Mouse (Mus musculus) liver, adult 2 months (tissue): Measurements from ENCODE around the gene Fam155a. TPM values are rescaled to one million over a fixed set of nuclear protein-coding genes. Genes with fewer than 3 reads are reported as not detected.

Experiments
- DNase-seq: peaks from one replicate; pipeline ENCODE4 v3.0.0-alpha.2; 2011; ENCODE audit warnings: low read depth, low spot score; ENCODE audit errors: extremely low read depth
- H3K27ac ChIP-seq: fragments of 200-500 bp; replicated peaks from 2 replicates; pipeline ENCODE4 v1.5.1; 2012; ENCODE audit warnings: low read depth, mild to moderate bottlenecking, control low read depth, inconsistent platforms, low read length; ENCODE audit not compliant: insufficient read depth
- H3K27me3 ChIP-seq: fragments of 200-500 bp; 2 replicates; pipeline ENCODE4 v1.6.1; 2012; ENCODE audit warnings: mild to moderate bottlenecking, moderate library complexity, low read length, inconsistent platforms; ENCODE audit not compliant: control insufficient read depth, insufficient read depth
- H3K36me3 ChIP-seq: fragments of 200-500 bp; 2 replicates; pipeline ENCODE4 v1.6.1; 2012; ENCODE audit warnings: low read length, inconsistent platforms; ENCODE audit not compliant: control insufficient read depth, insufficient read depth
- H3K4me1 ChIP-seq: fragments of 200-500 bp; 2 replicates; pipeline ENCODE4 v1.6.1; 2011; ENCODE audit warnings: low read length; ENCODE audit not compliant: control insufficient read depth, insufficient read depth
- H3K4me3 ChIP-seq: fragments of 200-500 bp; 2 replicates; pipeline ENCODE4 v1.5.1; 2011; ENCODE audit warnings: low read depth, mild to moderate bottlenecking, control low read depth, low read length, moderate library complexity; ENCODE audit not compliant: insufficient read depth
- H3K79me2 ChIP-seq: fragments of 200-500 bp; 2 replicates; pipeline ENCODE4 v1.6.1; 2012; ENCODE audit warnings: inconsistent platforms, mild to moderate bottlenecking, low read length, moderate library complexity; ENCODE audit not compliant: control insufficient read depth, insufficient read depth
- H3K9ac ChIP-seq: fragments of 200-500 bp; 2 replicates; pipeline ENCODE4 v1.6.1; 2012; ENCODE audit warnings: low read depth, mild to moderate bottlenecking, control low read depth, inconsistent platforms, low read length
- CTCF ChIP-seq: fragments of 200-500 bp; IDR thresholded peaks from 2 replicates; pipeline ENCODE4 v1.5.1; 2011; ENCODE audit warnings: low read depth, low read length, control low read depth
- POLR2A ChIP-seq: fragments of 200-500 bp; IDR thresholded peaks from 2 replicates; pipeline ENCODE4 v1.6.1; 2011; ENCODE audit warnings: low read length, control low read depth; ENCODE audit not compliant: insufficient read depth; ENCODE audit errors: extremely low read depth
- WGBS: fragments of 180-500 bp; shearing (Covaris S2); methylation state at CpG from one replicate; pipeline ENCODE4 v1.1.7; 2018; 5-methylcytosine and 5-hydroxymethylcytosine counted together
- polyA plus RNA-seq: library from polyadenylated mRNA; depleted of rRNA; stranded (reverse); fragments of >200 nt; gene quantifications from 2 replicates; pipeline ENCODE4 v1.2.3, GENCODE M21; 2012
- total RNA-seq: library from RNA; depleted of rRNA; stranded (reverse); fragments of >200 nt; gene quantifications from 2 replicates; pipeline ENCODE4 v1.2.3, GENCODE M21; 2014

Fam155a gene
- total and polyA plus RNA-seq, 2 experiments, result 0.09 TPM; not detected in 1

- WGBS, result 73% methylated on average over 4 of the region's 4 CpGs
- H3K27ac ChIP-seq, result no peak overlapping the region
- TF ChIP-seq POLR2A, result no peak
- TF ChIP-seq CTCF, result no peak
- no peaks in the 10 kb centered on the region for H3K27me3 ChIP-seq
- H3K4me3 ChIP-seq, result no peak overlapping the region
- no peaks in the 10 kb centered on the region for H3K36me3 ChIP-seq
- no peaks in the 10 kb centered on the region for H3K4me1 ChIP-seq
- no peak for DNase-seq
- H3K9ac ChIP-seq, result no peak overlapping the region
- no peaks in the 10 kb centered on the region for H3K79me2 ChIP-seq
These were observed 423.8 kb downstream of the Fam155a start for GRCm38 (mm10) chr8:9347163-9347562.

DNA sequence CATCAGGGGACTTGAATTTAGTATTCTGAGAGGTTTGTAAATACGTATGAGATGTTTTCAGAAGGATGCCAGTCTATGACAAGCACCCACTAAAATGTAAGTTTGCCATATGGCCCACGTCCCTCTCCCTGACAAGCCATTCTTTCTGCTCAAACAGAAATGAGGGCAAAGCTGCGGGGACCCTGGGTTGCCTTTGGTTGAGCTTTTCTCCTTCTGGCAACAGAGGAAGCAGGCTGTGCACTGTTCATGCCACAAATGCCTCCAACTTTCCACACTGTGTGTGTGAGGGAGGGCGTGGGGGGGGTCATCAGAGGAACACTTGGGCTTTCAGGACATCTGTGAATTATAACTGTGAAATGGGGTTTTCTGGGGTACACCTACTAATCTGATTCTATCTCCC lies 426.8 kb downstream of the Fam155a start:
- Histone ChIP-seq H3K36me3 (no peaks in the 10 kb centered on the region), H3K4me1 (no peaks in the 10 kb centered on the region), H3K4me3 (no peak overlapping the region), H3K9ac (no peak overlapping the region), H3K27me3 (no peaks in the 10 kb centered on the region), H3K27ac (no peak overlapping the region), H3K79me2 (no peaks in the 10 kb centered on the region)
- 66% methylated on average over 4 of the region's 4 CpGs for WGBS
- no peak for DNase-seq
- TF ChIP-seq CTCF (no peak), POLR2A (no peak)

- Histone ChIP-seq H3K79me2 (no peaks in the 10 kb centered on the region), H3K27ac (no peak overlapping the region), H3K4me1 (no peaks in the 10 kb centered on the region), H3K27me3 (no peaks in the 10 kb centered on the region), H3K4me3 (no peak overlapping the region), H3K36me3 (no peaks in the 10 kb centered on the region), H3K9ac (no peak overlapping the region)
- WGBS, result 78% methylated on average over 9 of the region's 9 CpGs
- TF ChIP-seq CTCF, result no peak
- no peak for TF ChIP-seq POLR2A
- no peak for DNase-seq
These were observed 428.0 kb downstream of the Fam155a start for GRCm38 (mm10) chr8:9342998-9343397.

- no peaks in the 10 kb centered on the region for H3K79me2 ChIP-seq
- H3K9ac ChIP-seq, result no peak overlapping the region
- H3K4me1 ChIP-seq, result no peaks in the 10 kb centered on the region
- H3K4me3 ChIP-seq, result no peak overlapping the region
- no peaks in the 10 kb centered on the region for H3K27me3 ChIP-seq
- no peak for DNase-seq
- 66% methylated on average over 9 of the region's 9 CpGs for WGBS
- no peaks in the 10 kb centered on the region for H3K36me3 ChIP-seq
- no peak for TF ChIP-seq CTCF
- no peak for TF ChIP-seq POLR2A
- no peak overlapping the region for H3K27ac ChIP-seq
These were observed 428.4 kb downstream of the Fam155a start for GRCm38 (mm10) chr8:9342593-9342992.

DNA sequence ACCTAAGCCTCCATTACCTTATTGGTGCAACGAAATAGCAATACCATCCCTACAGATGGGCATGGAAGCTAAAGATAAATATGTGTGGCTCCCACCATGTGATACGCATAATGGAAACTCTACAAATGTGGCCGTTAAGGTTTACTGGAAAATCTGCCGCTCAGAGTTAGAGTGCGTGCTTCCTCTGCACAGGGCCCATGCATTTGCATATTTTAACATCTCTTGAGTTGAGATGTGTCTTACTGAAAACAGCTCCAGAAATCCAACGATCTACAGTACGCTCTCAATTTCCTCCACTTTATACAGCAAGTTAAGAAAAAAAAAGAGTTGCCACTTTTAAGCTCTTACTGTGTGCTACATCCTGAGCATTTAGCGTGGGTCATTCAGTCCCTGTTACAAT lies 433.1 kb downstream of the Fam155a start:
- no peak overlapping the region for H3K27ac ChIP-seq
- no peaks in the 10 kb centered on the region for H3K4me1 ChIP-seq
- H3K36me3 ChIP-seq, result no peaks in the 10 kb centered on the region
- no peak for TF ChIP-seq CTCF
- no peak for TF ChIP-seq POLR2A
- no peak overlapping the region for H3K9ac ChIP-seq
- H3K79me2 ChIP-seq, result no peaks in the 10 kb centered on the region
- WGBS, result 88% methylated on average over 8 of the region's 8 CpGs
- H3K4me3 ChIP-seq, result no peak overlapping the region
- no peak for DNase-seq
- peaks cover 4% of the 10 kb centered on the region; the same call in 1 of the 2 replicates for H3K27me3 ChIP-seq

DNA sequence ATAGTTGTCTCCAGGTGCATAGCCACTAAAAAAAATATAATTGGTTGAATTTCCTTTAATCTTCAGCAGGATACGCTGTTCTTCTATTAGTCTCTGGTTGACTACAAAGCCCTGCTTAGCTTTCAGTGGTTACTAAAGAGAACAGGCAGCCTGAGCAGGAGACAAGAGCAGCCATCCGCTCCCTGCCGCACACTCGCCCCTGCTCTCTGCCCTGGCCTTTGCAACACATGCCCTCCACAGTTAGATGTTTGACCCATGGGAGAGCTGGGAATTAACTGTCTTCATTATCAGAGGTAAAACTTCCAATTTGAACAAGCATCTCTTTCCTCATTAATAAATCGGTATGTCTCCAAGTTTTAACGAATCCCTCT lies 435.0 kb downstream of the Fam155a start:
- H3K4me3 ChIP-seq, result no peak overlapping the region
- H3K27ac ChIP-seq, result no peak overlapping the region
- H3K27me3 ChIP-seq, result peaks cover 4% of the 10 kb centered on the region; the same call in 1 of the 2 replicates
- H3K36me3 ChIP-seq, result no peaks in the 10 kb centered on the region
- WGBS, result 69% methylated on average over 6 of the region's 6 CpGs
- TF ChIP-seq CTCF (no peak), POLR2A (no peak)
- H3K79me2 ChIP-seq, result no peaks in the 10 kb centered on the region
- no peaks in the 10 kb centered on the region for H3K4me1 ChIP-seq
- DNase-seq, result no peak
- no peak overlapping the region for H3K9ac ChIP-seq
